Mouse (Mus musculus): ENCODE data around the gene Hoxb1. TPM values are rescaled to one million over a fixed set of nuclear protein-coding genes. Genes with fewer than 3 reads are reported as not detected.
A peak's percentile ranks its signal among the peaks of the same experiment; 100 is the strongest.

Hoxb1 gene
- total RNA-seq (2014; rRNA removed) (not detected in 2 replicates), polyA plus RNA-seq (2012; rRNA removed) (not detected in 2 replicates)

- Histone ChIP-seq H3K4me1 (ENCODE audit: control insufficient read depth, insufficient read depth, low read length) (no peaks in the 10 kb centered on the region), H3K36me3 (ENCODE audit: control insufficient read depth, insufficient read depth, low read length) (no peaks in the 10 kb centered on the region), H3K27ac (replicated peaks; ENCODE audit: insufficient read depth, low read depth, low read length) (no peak within 1 kb of the TSS), H3K27me3 (ENCODE audit: control insufficient read depth, insufficient read depth, low read length) (peaks cover 15% of the 10 kb centered on the region), H3K4me3 (ENCODE audit: insufficient read depth, low read depth, low read length) (no peak within 1 kb of the TSS), H3K9ac (ENCODE audit: low read depth, low read length) (no peak within 1 kb of the TSS), H3K79me2 (ENCODE audit: control insufficient read depth, insufficient read depth, low read length) (no peaks in the 10 kb centered on the region)
- TF ChIP-seq POLR2A (IDR thresholded peaks at IDR 0.05; ENCODE audit: extremely low read depth, insufficient read depth, low read length), result no peak
- DNase-seq (ENCODE audit: extremely low read depth, low read depth, low spot score), result no peak
- WGBS, result 15% methylated on average over 26 of the region's 26 CpGs
Measured at GRCm38 (mm10) chr11:96365441-96366091, at the start of gene Hoxb1. TSS of gene Hoxb1 (plus strand) at chr11:96365752.

- no peak overlapping the region for H3K4me3 ChIP-seq (ENCODE audit: insufficient read depth, low read depth, low read length)
- H3K36me3 ChIP-seq (ENCODE audit: control insufficient read depth, insufficient read depth, low read length), result no peaks in the 10 kb centered on the region; the same call in 1 of the 2 replicates
- H3K4me1 ChIP-seq (ENCODE audit: control insufficient read depth, insufficient read depth, low read length), result no peaks in the 10 kb centered on the region
- H3K79me2 ChIP-seq (ENCODE audit: control insufficient read depth, insufficient read depth, low read length), result peaks cover 3% of the 10 kb centered on the region; the same call in 1 of the 2 replicates
- no peak for DNase-seq (ENCODE audit: extremely low read depth, low read depth, low spot score)
- H3K27me3 ChIP-seq (ENCODE audit: control insufficient read depth, insufficient read depth, low read length), result peaks cover 14% of the 10 kb centered on the region
- TF ChIP-seq POLR2A (IDR thresholded peaks at IDR 0.05; ENCODE audit: extremely low read depth, insufficient read depth, low read length), result no peak
- TF ChIP-seq CTCF (IDR thresholded peaks at IDR 0.05; ENCODE audit: low read depth, low read length), result no peak
- 23% methylated on average over 18 of the region's 18 CpGs for WGBS
- H3K9ac ChIP-seq (ENCODE audit: low read depth, low read length), result no peak overlapping the region
- no peak overlapping the region for H3K27ac ChIP-seq (replicated peaks; ENCODE audit: insufficient read depth, low read depth, low read length)
Measured at GRCm38 (mm10) chr11:96316696-96317607, 48.6 kb upstream of the Hoxb1 start.

GRCm38 (mm10) chr11:96317608-96318367 is 47.8 kb upstream of the Hoxb1 start, which contains the start of gene Hoxb4:
TSS of gene Hoxb4 (plus strand) at chr11:96318267.
- no peaks in the 10 kb centered on the region; the same call in 1 of the 2 replicates for H3K36me3 ChIP-seq (ENCODE audit: control insufficient read depth, insufficient read depth, low read length)
- peak within 1 kb of the TSS; percentile 89 for H3K4me3 ChIP-seq (ENCODE audit: insufficient read depth, low read depth, low read length)
- H3K27ac ChIP-seq (replicated peaks; ENCODE audit: insufficient read depth, low read depth, low read length), result peak within 1 kb of the TSS; percentile 80
- no peak for TF ChIP-seq POLR2A (IDR thresholded peaks at IDR 0.05; ENCODE audit: extremely low read depth, insufficient read depth, low read length)
- no peak for TF ChIP-seq CTCF (IDR thresholded peaks at IDR 0.05; ENCODE audit: low read depth, low read length)
- H3K27me3 ChIP-seq (ENCODE audit: control insufficient read depth, insufficient read depth, low read length), result peaks cover 14% of the 10 kb centered on the region
- WGBS, result 9% methylated on average over 28 of the region's 28 CpGs
- H3K9ac ChIP-seq (ENCODE audit: low read depth, low read length), result peak within 1 kb of the TSS; percentile 90
- no peak for DNase-seq (ENCODE audit: extremely low read depth, low read depth, low spot score)
- H3K79me2 ChIP-seq (ENCODE audit: control insufficient read depth, insufficient read depth, low read length), result peaks cover 3% of the 10 kb centered on the region; the same call in 1 of the 2 replicates
- H3K4me1 ChIP-seq (ENCODE audit: control insufficient read depth, insufficient read depth, low read length), result no peaks in the 10 kb centered on the region

- peaks cover 3% of the 10 kb centered on the region; the same call in 1 of the 2 replicates for H3K79me2 ChIP-seq (ENCODE audit: control insufficient read depth, insufficient read depth, low read length)
- peak overlapping the region; percentile 80 for H3K27ac ChIP-seq (replicated peaks; ENCODE audit: insufficient read depth, low read depth, low read length)
- no peak for DNase-seq (ENCODE audit: extremely low read depth, low read depth, low spot score)
- H3K4me1 ChIP-seq (ENCODE audit: control insufficient read depth, insufficient read depth, low read length), result no peaks in the 10 kb centered on the region
- peak overlapping the region; percentile 90 for H3K9ac ChIP-seq (ENCODE audit: low read depth, low read length)
- no peak for TF ChIP-seq POLR2A (IDR thresholded peaks at IDR 0.05; ENCODE audit: extremely low read depth, insufficient read depth, low read length)
- no peak for TF ChIP-seq CTCF (IDR thresholded peaks at IDR 0.05; ENCODE audit: low read depth, low read length)
- H3K4me3 ChIP-seq (ENCODE audit: insufficient read depth, low read depth, low read length), result peak overlapping the region; percentile 89
- peaks cover 14% of the 10 kb centered on the region for H3K27me3 ChIP-seq (ENCODE audit: control insufficient read depth, insufficient read depth, low read length)
- H3K36me3 ChIP-seq (ENCODE audit: control insufficient read depth, insufficient read depth, low read length), result no peaks in the 10 kb centered on the region; the same call in 1 of the 2 replicates
- 3% methylated on average over 45 of the region's 45 CpGs for WGBS
Measured at GRCm38 (mm10) chr11:96318368-96319070, 47.0 kb upstream of the Hoxb1 start.

All from liver, adult 2 months (tissue).